Mouse (Mus musculus) layer of hippocampus, postnatal 25 days (tissue): ENCODE measurements around the gene 1190005I06Rik. TPM values are rescaled to one million over a fixed set of nuclear protein-coding genes. Genes with fewer than 3 reads are reported as not detected.

ENCODE experiments used
- DNase-seq, 2 experiments: peaks; one replicate each; pipeline ENCODE4 v3.0.0; 2022; ENCODE audit warnings: mixed read lengths in 2 of 2, low spot score in 1 of 2; ENCODE audit errors: extremely low spot score in 1 of 2
- total RNA-seq, 2 experiments: library from RNA; stranded (reverse); gene quantifications; 2 replicates each; pipeline ENCODE4 v1.2.3; 2021

Gene 1190005I06Rik
- 10 to 100 TPM; 15.2 to 15.9 TPM for total RNA-seq

- DNase-seq, result no peak
Observed at GRCm38 (mm10) chr8:120647532-120647931, at the start of gene 1190005I06Rik. TSS of gene 1190005I06Rik (minus strand) at chr8:120647632.

DNA sequence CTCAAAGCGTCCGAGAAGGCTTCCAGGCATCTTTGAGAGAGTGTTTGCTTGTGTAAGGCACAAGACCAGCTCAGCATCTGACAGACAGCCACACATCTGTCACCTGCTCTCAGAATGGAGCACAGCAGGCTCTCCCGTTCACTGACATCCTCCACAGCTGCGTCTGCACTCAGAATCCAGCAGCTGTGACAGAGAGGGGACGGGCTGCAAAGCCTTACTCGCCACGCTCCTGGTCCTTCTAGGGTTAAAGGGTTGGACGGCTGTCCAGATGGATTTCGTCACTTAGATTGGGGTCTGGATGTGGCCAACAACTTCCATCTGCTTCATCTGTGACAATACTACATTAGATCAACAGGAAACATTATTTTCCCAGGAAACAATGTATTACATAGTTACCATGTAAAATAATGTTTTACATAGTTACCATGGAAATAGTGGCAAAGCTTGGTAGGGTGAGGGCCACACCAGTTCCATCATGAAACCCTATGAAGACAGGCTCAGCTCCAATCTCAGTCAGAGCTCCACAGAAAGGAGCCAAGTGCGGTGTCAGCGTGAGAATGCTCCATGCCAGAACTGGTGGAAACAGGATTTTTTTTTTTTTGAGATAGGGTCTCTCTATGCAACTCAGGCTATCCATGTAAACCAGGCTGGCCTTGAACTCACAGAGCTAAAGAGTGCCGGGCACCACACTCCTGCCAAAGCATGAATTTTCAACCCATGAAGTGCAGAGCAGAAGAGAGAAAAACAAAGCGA lies 49.1 kb upstream of the 1190005I06Rik start:
- DNase-seq, result no peak

- DNase-seq, result no peak
Observed at GRCm38 (mm10) chr8:120693861-120694493, 46.5 kb upstream of the 1190005I06Rik start.

DNA sequence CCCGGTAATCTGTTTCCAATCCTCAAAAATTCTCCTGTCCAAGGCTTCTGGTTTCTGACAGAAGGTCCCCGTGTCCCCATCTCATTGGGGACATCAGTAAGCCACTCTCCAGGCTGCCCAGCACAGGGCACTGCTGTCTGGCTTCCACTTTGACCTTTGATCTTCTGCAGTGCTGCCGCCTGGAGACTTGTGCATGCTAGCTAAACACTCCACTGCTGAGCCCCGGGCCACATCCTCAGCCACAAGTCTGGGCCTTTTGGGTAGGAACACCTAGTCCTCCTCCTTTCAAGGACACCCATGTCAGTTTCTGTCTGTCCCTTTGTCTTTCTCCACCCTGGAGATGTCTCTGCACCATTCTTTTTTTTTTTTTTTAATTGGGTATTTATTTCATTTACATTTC lies 45.5 kb upstream of the 1190005I06Rik start:
- no peak for DNase-seq

DNA sequence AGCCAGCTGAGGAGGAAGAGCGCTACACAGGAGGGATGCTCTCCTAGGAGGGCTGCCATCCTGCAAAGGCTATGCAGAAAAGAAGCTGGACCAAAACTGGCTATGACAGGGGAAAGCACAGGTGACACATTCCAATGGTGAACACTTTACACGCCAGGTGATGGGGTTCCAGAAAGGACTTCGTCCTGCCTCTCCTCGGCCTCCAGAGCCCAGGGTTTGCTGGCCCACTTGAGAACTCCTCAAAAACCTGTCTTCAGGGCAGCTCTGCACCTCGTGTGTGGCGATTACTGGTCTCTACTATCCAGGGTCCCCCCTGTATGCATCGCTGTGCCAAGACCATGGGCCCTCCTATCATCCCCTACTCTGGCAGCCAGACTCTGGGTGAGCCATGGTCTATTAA lies 41.1 kb upstream of the 1190005I06Rik start:
- DNase-seq, result no peak

GRCm38 (mm10) chr8:120687786-120688185 lies 40.4 kb upstream of the 1190005I06Rik start:
- DNase-seq, result no peak

DNA sequence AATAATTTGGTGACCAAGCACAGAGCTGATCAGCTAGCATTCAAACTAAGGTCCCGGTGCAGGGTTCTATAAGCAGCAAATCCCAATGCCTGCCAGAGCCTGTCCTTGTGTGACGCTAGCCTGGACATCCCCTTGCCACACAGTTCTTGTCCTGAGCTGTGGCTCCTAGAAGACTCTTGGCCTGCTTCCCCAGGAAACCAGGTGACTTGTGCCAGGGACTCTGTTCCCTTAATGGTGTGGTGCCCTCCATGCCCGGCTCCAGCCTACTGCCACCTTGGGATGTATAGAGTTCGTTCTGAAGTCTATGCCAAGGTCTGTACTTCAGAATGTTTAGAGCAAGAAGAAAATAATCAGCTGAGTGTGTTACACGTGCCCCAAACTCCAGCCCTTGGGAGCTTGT lies 39.1 kb upstream of the 1190005I06Rik start:
- no peak for DNase-seq

GRCm38 (mm10) chr8:120686051-120686450 lies 38.6 kb upstream of the 1190005I06Rik start:
- DNase-seq, result no peak

DNA sequence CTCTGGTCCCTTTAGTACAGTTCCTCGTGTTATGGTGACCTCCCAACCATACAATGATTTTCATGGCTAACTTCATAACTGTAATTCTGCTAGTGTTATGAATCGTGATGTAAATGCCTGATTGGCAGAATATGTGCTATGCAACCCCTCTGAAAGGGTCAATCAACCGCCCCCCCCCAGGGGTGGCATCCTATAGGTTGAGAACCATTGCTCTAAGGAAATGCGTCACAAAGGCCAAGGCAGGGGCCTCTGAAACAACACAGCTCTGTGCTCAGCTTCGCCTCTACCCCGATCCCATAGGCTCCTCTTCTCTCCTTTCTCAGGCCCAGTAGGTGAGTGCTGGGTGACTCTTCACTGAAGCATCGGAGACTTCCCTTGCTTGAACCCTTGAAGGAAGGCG lies 38.2 kb upstream of the 1190005I06Rik start:
- no peak for DNase-seq

DNA sequence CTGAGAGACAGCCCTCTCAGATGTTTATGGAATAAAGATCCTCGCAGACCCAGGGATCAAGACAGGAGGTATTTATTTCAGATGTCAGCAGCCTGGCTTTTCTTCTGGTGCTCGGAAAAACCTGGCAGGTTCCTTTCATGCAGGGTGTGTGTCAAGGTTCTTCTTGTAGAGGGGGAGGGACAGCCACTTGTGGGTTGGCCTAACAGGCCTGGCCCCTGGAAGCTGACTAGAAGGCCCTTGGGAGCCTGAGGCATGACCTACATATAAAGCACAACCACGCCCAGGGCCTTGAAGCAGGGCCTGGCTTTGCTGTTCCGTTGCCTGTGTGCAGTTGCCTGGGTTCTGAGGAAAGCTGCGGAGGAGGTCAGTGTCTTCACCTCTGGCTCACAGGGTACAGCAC lies 37.7 kb upstream of the 1190005I06Rik start:
- no peak for DNase-seq

- no peak for DNase-seq
Observed at GRCm38 (mm10) chr8:120684082-120684481, 36.6 kb upstream of the 1190005I06Rik start.

DNA sequence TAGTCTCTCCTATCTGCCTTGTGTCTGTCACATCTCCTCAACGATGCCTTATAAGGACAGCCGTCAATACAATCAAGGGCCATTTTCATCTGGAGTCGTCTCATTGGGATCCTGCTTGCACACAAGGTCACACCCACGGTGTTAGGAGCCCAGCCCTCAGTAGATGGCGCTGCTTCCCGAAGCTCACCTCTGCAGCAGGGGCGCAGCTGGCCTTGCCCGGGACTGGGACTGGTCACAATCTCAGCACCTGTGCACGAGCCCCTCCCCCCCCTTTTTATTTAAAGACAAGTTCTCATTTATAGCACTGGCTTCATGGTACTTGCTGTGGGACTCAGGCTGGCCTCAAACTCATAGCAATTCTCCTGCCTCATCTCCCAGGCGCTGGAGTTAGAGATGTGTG lies 36.2 kb upstream of the 1190005I06Rik start:
- peak in 1 of 2 experiments; percentile 71 for DNase-seq

GRCm38 (mm10) chr8:120681113-120681512 lies 33.7 kb upstream of the 1190005I06Rik start:
- no peak for DNase-seq

GRCm38 (mm10) chr8:120680405-120680804 lies 33.0 kb upstream of the 1190005I06Rik start:
- DNase-seq, result peak; percentile 36 to 64

GRCm38 (mm10) chr8:120679629-120680387 lies 32.4 kb upstream of the 1190005I06Rik start:
- no peak for DNase-seq

GRCm38 (mm10) chr8:120678447-120678846 lies 31.0 kb upstream of the 1190005I06Rik start:
- peak; percentile 83 to 98 for DNase-seq

DNA sequence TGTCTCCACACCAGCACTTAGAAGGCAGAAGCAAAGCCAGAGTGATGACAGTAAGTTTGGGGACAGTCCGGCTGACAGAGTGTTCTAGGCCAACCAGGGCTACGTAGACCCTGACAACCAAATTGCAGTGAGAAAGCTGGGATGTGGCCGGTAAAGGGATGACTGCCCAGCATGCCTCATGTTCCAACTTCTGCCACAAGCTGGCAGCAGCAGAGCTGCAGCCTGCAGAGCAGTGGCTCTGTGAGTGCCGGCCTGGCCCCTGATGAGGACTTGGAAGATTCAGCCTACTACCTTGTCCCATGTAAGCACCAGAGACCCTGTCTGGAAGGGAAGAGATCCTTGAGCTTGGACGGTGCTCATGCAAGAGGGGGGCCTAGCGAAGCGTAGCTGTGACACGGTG lies 28.3 kb upstream of the 1190005I06Rik start:
- no peak for DNase-seq

DNA sequence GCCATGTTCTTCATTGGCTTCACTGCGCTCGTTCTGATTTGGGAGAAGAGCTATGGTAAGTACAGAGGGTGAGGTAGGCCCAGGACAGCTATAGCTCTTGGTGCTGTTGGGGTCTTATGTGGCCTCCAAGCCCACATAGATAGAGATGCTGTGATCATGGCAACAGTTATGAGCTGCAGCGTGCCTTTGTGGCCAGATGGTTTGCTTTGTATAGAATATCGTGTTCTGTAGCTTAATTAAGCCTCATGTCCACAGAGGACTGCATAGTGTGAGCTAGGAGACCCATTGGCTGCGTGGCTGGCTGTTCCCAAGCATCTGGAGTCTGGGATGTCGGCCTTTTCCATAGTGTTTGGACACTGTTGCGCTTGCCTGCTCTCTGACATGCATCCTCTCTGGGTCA lies 25.9 kb upstream of the 1190005I06Rik start:
- DNase-seq, result no peak

- no peak for DNase-seq
Observed at GRCm38 (mm10) chr8:120672626-120673229, 25.3 kb upstream of the 1190005I06Rik start.

DNA sequence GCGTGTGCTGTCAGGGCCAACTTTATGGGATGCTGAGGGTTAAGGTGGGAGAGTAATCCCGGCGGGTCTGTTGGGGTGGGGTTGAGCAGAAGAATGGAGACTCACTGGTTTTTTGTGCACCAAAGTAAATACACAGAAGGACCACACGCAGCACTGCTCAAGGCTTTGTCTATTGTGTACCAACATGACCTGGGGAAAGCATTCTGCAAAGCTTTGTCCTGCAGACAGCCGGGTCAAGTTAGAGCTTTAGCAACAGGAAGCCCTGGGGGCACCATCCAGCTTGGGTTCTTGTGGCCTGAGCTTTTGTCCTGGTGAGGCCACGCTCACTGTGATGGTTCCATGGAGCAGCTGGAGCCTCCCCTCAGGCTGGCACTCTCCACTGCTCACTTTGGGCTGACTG lies 24.3 kb upstream of the 1190005I06Rik start:
- DNase-seq, result no peak

GRCm38 (mm10) chr8:120668374-120668905 lies 21.0 kb upstream of the 1190005I06Rik start, which contains the start of gene Emc8:
TSS of gene Emc8 (minus strand) at chr8:120668573.
- no peak for DNase-seq
